Mouse (Mus musculus) embryonic stem cell, embryonic (primary cell): ENCODE results near the gene Tgfb2.

ENCODE experiments used
- CTCF ChIA-PET, 4 experiments: fragments of 300-600 bp in 2 of 4; fragments of 350-600 bp in 2 of 4; sonication (Branson Sonifier 250); formaldehyde crosslinking; loops; one replicate each; lab custom pipeline; 2022; ENCODE audit warnings: inconsistent platforms in 2 of 4; lab: Charles Lee
- POLR2A ChIA-PET, 4 experiments: fragments of 300-600 bp in 2 of 4; fragments of 350-600 bp in 2 of 4; sonication (Branson Sonifier 250); formaldehyde crosslinking; loops; one replicate each; lab custom pipeline; 2022; ENCODE audit warnings: antibody characterized with exemption in 4 of 4, inconsistent platforms in 1 of 4; lab: Charles Lee

Gene Tgfb2

GRCm38 (mm10) chr1:186705915-186706248 is at the start of gene Tgfb2:
Gene Tgfb2 (minus strand): TSS chr1:186705989.
- ChIA-PET POLR2A (interaction anchor here in 3 of 4 experiments (0.5 to 1.9 kb wide), 10 partner anchors 8 to 1203 kb away, joined by 3 to 10 read pairs (median 3); partner anchors contain the start of genes Lyplal1 (in 1 of the 3) and Rrp15 (in 1 of the 3)), CTCF (interaction anchor here in 3 of 4 experiments (0.5 to 1.3 kb wide), 6 partner anchors 12 to 1975 kb away, joined by 3 to 5 read pairs (median 4); no protein-coding TSS in a partner anchor)

- POLR2A ChIA-PET, result interaction anchor here in 3 of 4 experiments (0.5 to 10.6 kb wide), 29 partner anchors 8 to 218 kb away, joined by 3 to 116 read pairs (median 4); partner anchors contain the start of genes D1Pas1 (in 1 of the 3) and Tgfb2 (in 1 of the 3)
- CTCF ChIA-PET, result interaction anchor here in 2 of 4 experiments (0.5 to 1.4 kb wide), 3 partner anchors 12 to 617 kb away, joined by 3 to 4 read pairs (median 3); no protein-coding TSS in a partner anchor
Measured at GRCm38 (mm10) chr1:186749675-186750283, 44.0 kb upstream of the Tgfb2 start.

DNA sequence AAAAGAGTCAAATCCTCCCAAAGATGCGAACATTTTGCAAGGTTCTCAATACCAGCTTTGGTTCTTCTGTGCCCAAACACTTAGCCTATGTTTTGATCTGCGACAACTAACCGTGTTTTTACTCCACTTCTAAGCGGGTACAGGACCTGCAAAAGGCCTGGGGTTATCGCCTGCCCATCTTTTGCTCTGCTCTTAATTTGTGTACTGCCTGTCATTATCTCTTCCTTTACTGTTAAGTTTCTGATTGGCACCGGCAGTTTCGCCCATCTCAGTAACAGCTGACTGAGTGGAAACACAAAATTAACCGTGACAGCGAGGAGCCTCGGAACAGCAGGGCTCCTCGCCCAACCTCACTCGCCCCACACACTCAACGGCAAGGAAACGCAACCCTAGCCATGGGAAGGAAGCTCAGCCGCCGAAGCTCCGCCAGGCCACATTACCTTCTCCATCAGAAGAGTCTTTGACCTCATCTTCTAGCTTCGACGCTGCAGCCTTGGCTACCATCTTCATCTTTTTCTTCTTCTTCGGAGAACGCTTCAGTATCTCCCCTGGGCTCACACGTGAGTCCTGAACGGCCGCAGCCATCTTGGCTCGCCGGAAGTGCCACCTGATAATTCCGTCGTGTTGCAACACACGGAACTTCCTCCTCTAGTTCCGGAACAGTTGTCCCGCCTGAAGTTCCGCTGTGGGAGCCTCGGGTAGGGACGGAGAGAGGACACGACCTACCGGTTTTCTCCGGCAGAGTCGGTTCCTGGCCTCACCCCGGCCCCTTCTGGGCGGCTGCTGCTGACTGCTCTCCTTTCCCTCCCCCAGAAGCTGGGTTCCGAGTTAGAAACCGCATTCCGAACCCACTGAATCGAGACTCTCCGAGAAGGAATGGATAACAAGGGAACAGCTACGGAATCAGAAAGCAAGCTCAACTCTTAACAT is 43.2 kb upstream of the Tgfb2 start, which contains the start of gene Rrp15:
Gene Rrp15, minus strand, starts transcription at position 635 of the 930 bp plus-strand sequence.
- CTCF ChIA-PET, result interaction anchor here in 2 of 4 experiments (0.6 to 1.4 kb wide), 3 partner anchors 11 to 1827 kb away, joined by 3 read pairs; no protein-coding TSS in a partner anchor
- POLR2A ChIA-PET, result interaction anchor here in 3 of 4 experiments (0.5 to 10.6 kb wide), 38 partner anchors 9 to 602 kb away, joined by 3 to 116 read pairs (median 4); partner anchors contain the start of genes D1Pas1 (in 2 of the 3) and Tgfb2 (in 1 of the 3)

- CTCF ChIA-PET, result no interaction called here
- POLR2A ChIA-PET, result interaction anchor here in 3 of 4 experiments (0.7 to 8.9 kb wide), 6 partner anchors 9 to 186 kb away, joined by 3 to 116 read pairs (median 4); partner anchors contain the start of gene Rrp15 (in 3 of the 3)
Measured at GRCm38 (mm10) chr1:186739828-186740227, 34.0 kb upstream of the Tgfb2 start.

DNA sequence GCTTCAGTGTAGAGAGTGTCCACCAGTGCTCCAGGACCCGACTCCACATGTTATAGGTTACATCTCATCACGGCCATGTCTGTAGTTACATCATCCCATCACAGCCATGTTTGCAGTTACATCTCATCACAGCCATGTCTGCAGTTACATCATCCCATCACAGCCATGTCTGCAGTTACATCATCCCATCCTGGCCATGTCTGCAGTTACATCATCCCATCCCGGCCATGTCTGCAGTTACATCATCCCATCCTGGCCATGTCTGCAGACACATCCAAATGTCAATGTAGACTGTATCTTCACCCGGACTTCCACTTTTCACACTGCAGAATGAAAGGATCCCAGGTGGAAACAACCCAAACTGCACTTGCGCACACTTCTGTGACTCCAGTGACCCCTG is 29.7 kb upstream of the Tgfb2 start:
- POLR2A ChIA-PET, result interaction anchor here in 3 of 4 experiments (0.6 to 8.9 kb wide), 11 partner anchors 9 to 484 kb away, joined by 3 to 116 read pairs (median 4); partner anchors contain the start of genes Rrp15 (in 2 of the 3) and Tgfb2 (in 2 of the 3)
- CTCF ChIA-PET, result no interaction called here

- ChIA-PET CTCF (no interaction called here), POLR2A (interaction anchor here in 1 of 4 experiments (8.9 kb wide), 1 partner anchor 17 kb away, joined by 116 read pairs; the partner anchor contains the start of gene Rrp15)
Measured at GRCm38 (mm10) chr1:186733052-186733451, 27.3 kb upstream of the Tgfb2 start.

DNA sequence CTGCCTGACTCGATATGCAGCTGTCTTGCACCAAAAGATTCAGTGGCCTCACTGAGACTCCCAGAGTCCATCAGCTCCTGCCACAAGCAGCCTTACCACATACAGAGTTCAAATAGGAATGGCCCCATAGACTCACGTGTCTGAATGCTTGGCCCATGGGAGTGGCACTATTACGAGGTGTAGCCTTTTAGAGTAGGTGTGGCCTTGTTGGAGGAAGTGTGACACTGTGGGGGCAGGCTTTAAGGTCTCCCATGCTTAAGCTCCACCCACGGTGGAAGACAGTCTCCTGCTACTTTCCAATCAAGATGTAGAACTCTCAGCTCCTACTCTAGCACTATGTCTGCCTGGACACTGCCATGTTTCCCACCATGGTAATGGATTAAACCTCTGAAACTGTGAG is 23.0 kb upstream of the Tgfb2 start:
- POLR2A ChIA-PET, result interaction anchor here in 3 of 4 experiments (0.5 to 2.4 kb wide), 20 partner anchors 9 to 1623 kb away, joined by 3 to 30 read pairs (median 4); partner anchors contain the start of genes Rrp15 (in 3 of the 3), D1Pas1 (in 1 of the 3) and Iars2 (in 1 of the 3)
- CTCF ChIA-PET, result interaction anchor here in 3 of 4 experiments (0.6 to 1.3 kb wide), 6 partner anchors 9 to 1526 kb away, joined by 3 to 5 read pairs (median 4); no protein-coding TSS in a partner anchor

DNA sequence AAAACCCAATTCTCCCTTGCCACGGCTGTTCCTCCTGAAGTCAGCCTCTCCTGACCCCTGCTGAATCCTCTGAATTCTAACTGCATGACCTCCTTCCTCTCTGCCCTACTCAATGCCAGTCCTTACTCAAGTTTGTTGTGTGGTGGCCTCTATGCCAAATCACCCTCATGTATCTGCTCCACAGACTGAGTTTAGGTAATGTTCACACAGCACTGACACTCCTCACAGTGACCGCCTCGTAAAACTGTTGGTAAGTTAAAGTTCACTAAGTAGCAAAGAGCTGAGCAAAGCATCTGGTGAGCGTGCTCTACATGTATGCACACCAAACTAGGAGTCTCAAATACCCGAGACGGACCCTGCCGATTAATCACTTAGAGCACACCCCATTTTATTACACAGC is 20.3 kb upstream of the Tgfb2 start:
- POLR2A ChIA-PET, result interaction anchor here in 2 of 4 experiments (0.6 to 2.6 kb wide), 8 partner anchors 8 to 135 kb away, joined by 3 to 9 read pairs (median 3); partner anchors contain the start of gene Rrp15 (in 1 of the 2)
- CTCF ChIA-PET, result interaction anchor here in 2 of 4 experiments (0.6 to 1.2 kb wide), 2 partner anchors 13 to 568 kb away, joined by 3 to 4 read pairs; no protein-coding TSS in a partner anchor

DNA sequence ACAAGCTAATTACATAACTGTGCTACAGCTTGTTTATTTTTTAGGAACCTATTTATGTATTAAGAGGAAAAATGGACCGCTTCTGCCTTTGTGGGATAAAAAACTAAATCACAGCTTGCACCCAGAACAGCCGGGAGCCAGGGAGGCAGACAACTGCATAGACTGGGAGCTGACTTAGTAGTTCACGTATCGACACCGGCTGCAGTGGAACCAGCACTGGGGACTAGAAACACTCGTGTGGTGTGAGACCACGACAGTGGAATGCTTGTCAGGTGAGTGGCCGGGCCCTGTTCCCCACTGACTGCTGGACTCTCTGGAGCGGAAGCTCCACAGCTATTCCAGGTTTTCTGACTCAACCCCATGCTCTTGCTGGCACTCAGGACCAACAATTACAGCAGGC is 16.5 kb upstream of the Tgfb2 start:
- POLR2A ChIA-PET, result interaction anchor here in 3 of 4 experiments (0.6 to 2.5 kb wide), 10 partner anchors 9 to 279 kb away, joined by 3 to 10 read pairs (median 4); partner anchors contain the start of genes Rrp15 (in 2 of the 3) and Tgfb2 (in 1 of the 3)

GRCm38 (mm10) chr1:186721846-186722245 is 16.1 kb upstream of the Tgfb2 start:
- ChIA-PET CTCF (interaction anchor here (0.6 to 2.0 kb wide), 39 partner anchors 9 to 1875 kb away, joined by 3 to 14 read pairs (median 4); partner anchors contain the start of gene Tgfb2 (in 2 of the 4)), POLR2A (interaction anchor here in 3 of 4 experiments (0.6 to 2.5 kb wide), 9 partner anchors 8 to 278 kb away, joined by 3 to 10 read pairs (median 4); partner anchors contain the start of genes Rrp15 (in 2 of the 3) and Tgfb2 (in 1 of the 3))

More for the DNA sequence above, 16.5 kb upstream of the Tgfb2 start:
- CTCF ChIA-PET, result interaction anchor here (0.6 to 2.0 kb wide), 29 partner anchors 9 to 1178 kb away, joined by 3 to 14 read pairs (median 4); partner anchors contain the start of gene Tgfb2 (in 2 of the 4)

DNA sequence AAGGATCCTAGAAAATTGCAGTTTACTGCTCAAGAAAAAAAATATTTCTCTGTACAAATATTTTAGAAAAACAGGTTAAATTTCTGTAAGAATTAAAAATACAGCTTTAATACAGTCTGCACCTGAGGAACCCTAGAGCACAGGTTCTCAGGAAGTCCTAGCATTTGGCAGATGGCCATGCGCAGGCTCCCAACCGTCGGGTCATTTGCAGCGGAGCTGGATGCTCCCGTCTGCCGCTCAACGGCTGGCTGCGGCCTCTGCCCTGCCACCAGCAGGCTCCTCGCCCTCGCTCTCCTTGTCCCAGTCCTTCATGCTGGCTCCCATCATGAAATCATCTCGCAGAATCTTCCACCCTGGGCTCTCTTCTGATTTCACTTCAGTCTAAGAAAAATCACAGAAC is 15.4 kb upstream of the Tgfb2 start:
- ChIA-PET POLR2A (interaction anchor here in 2 of 4 experiments (1.4 to 2.5 kb wide), 4 partner anchors 15 to 28 kb away, joined by 4 to 10 read pairs (median 7); partner anchors contain the start of genes Rrp15 (in 1 of the 2) and Tgfb2 (in 1 of the 2)), CTCF (interaction anchor here (0.6 to 2.0 kb wide), 13 partner anchors 8 to 1037 kb away, joined by 3 to 14 read pairs (median 4); partner anchors contain the start of gene Tgfb2 (in 1 of the 4))

DNA sequence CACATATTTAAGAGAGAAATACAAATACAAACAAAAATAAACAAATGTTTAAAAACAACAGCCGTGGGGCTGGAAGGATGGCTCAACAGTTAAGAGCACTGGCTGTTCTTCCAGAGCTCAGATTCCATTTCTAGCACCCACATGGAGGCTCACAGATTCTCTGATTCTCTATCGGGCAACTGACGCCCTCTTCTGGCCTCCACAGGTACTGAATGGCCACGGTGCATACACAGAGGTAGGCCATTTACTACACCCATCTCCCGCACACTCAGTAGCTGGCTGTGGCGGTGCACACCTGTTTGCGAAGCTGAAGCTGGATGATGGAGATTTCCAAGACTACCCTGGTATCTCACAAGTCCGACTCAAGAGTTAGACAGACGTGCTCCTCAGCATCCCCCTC is 13.9 kb upstream of the Tgfb2 start:
- ChIA-PET CTCF (interaction anchor here (0.6 to 1.7 kb wide), 21 partner anchors 9 to 1269 kb away, joined by 3 to 10 read pairs (median 3); partner anchors contain the start of gene Tgfb2 (in 1 of the 4)), POLR2A (interaction anchor here in 3 of 4 experiments (0.5 to 3.1 kb wide), 8 partner anchors 8 to 1228 kb away, joined by 3 to 15 read pairs (median 4); partner anchors contain the start of gene Rrp15 (in 1 of the 3))

- CTCF ChIA-PET, result interaction anchor here in 3 of 4 experiments (0.6 to 1.5 kb wide), 3 partner anchors 185 to 267 kb away, joined by 3 to 10 read pairs (median 4); no protein-coding TSS in a partner anchor
- POLR2A ChIA-PET, result interaction anchor here in 2 of 4 experiments (0.5 to 3.1 kb wide), 2 partner anchors 10 to 25 kb away, joined by 3 to 15 read pairs; no protein-coding TSS in a partner anchor
Measured at GRCm38 (mm10) chr1:186718881-186719280, 13.1 kb upstream of the Tgfb2 start.

DNA sequence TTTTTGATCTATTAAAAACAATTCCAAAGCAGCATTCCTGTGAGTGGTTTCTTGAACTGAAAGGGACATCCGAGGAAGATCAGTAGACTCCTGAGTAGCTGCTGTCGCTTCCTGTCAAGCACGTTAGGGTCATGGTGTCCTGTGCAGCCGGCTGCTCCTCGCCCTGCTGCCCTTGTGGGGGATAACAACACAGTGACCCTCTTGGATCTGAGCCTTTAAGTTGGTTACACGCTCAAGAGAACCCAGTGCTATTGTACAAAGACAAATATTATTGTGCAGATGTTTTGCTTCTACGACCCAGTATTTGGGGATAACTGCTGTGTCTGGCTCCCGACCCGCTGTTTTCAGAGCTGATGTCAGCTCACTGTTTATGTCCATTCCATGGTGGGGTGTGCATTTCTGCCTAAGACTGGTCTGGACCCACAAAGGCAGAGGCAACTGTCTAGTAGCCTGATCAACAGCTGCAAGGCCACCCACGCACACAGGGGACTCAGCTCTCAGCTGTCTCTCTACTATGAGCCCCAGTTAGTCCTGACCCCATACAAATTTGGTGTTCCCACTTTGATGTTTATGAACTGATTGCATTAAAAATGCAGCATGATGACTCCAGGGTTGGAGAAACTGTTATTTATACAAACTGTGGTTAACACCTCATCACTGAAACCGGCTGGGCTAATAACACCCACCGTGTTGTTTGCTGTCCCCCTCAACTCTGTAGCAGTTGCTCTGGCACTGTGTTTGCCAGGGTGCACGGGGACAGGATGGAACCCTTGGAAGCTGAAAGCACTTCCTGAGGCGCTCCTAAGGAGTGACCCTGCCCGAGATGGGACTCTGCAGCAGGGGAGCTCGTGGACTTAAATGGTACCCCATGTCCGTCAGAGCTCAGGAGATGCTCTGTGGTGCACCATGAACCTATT is 9.4 kb upstream of the Tgfb2 start:
- CTCF ChIA-PET, result interaction anchor here in 3 of 4 experiments (0.5 to 1.2 kb wide), 5 partner anchors 16 to 978 kb away, joined by 3 to 4 read pairs (median 4); no protein-coding TSS in a partner anchor
- POLR2A ChIA-PET, result interaction anchor here in 2 of 4 experiments (0.5 to 2.2 kb wide), 6 partner anchors 9 to 330 kb away, joined by 3 to 7 read pairs (median 4); partner anchors contain the start of gene Tgfb2 (in 1 of the 2)

- ChIA-PET POLR2A (interaction anchor here in 2 of 4 experiments (0.5 to 1.7 kb wide), 5 partner anchors 8 to 221 kb away, joined by 3 to 8 read pairs (median 4); partner anchors contain the start of gene Tgfb2 (in 1 of the 2)), CTCF (interaction anchor here in 3 of 4 experiments (0.6 to 2.0 kb wide), 3 partner anchors 257 to 1168 kb away, joined by 3 to 10 read pairs (median 5); no protein-coding TSS in a partner anchor)
Measured at GRCm38 (mm10) chr1:186714215-186714614, 8.4 kb upstream of the Tgfb2 start.
